Mouse (Mus musculus): Measurements from ENCODE around the gene Ikzf1. TPM values are rescaled to one million over a fixed set of nuclear protein-coding genes. Genes with fewer than 3 reads are reported as not detected.

Ikzf1 gene
- polyA plus RNA-seq, 1 experiment from 2014 or later: 1.9 TPM

DNA sequence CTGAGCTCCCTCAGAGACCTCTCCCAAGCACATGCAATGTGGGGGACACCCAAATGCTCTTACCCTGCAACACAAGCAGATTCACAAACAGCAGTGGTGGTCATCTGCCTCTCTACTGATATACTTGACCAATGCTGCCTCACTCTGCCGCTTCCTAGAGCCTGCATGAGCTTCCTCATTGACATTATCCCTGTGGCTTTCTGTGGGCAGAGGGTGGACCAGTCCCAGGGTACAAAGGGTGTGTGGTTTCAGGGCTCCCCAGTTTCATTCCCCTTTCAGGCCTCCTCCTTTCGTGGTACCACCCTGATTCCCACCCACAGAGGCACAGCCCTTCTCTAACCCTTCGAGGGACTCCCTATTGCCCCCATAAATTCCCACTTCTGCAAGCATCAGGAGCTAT is 92.4 kb downstream of the Ikzf1 start:
- H3K36me3 ChIP-seq (replicated peaks): no peaks in the 10 kb centered on the region
- no peak for ATAC-seq (replicated peaks)
- H3K9me3 ChIP-seq: no peaks in the 10 kb centered on the region
- H3K4me2 ChIP-seq: no peak overlapping the region
- no peak overlapping the region for H3K4me3 ChIP-seq
- H3K27ac ChIP-seq: no peak overlapping the region
- 81% methylated on average over 3 of the region's 3 CpGs for WGBS
- no peak overlapping the region for H3K9ac ChIP-seq
- no peaks in the 10 kb centered on the region for H3K4me1 ChIP-seq
- H3K27me3 ChIP-seq (replicated peaks): no peaks in the 10 kb centered on the region

DNA sequence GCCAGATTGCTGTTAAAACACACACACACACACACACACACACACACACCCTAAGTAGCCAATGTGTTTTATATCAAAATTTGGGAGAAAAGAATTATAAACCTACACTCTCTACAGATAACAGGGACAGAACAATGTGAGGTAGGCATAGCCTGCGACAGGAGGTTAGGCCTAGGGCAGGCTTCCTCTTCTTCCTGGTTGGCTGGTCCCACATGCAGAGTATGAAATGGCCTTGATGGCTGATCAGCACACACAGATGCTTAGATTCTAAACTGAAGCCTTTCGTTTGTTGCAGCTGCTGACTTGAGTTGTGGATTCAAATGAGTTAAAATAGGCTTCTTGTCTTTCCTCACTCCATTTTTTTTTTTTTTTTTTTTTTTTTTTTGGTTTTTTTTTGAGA is 93.0 kb downstream of the Ikzf1 start:
- no peak overlapping the region for H3K9ac ChIP-seq
- H3K4me1 ChIP-seq: no peaks in the 10 kb centered on the region
- no peak overlapping the region for H3K27ac ChIP-seq
- no peaks in the 10 kb centered on the region for H3K27me3 ChIP-seq (replicated peaks)
- no peak for ATAC-seq (replicated peaks)
- no peaks in the 10 kb centered on the region for H3K9me3 ChIP-seq
- no peak overlapping the region for H3K4me3 ChIP-seq
- no peak overlapping the region for H3K4me2 ChIP-seq
- WGBS: 87% methylated on average over 2 of the region's 2 CpGs
- H3K36me3 ChIP-seq (replicated peaks): no peaks in the 10 kb centered on the region

DNA sequence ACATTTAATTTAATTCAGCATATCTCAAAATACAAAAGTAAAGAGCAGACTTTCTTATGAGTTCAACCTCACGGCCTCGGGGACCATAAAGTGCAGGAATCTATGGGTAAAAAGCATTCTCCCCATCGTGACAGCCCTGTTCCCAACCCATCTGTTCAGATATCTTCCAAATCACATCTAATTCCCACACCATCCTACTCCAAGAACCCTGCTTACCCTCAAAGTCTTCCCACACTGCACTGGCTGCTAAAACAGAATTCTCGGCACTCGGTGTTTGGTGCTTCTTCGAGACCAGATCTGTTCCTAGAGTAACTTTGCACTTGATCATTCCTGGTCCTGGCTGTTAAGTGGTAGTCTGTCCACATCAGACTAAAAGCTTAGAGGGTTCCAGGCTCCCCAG is 93.5 kb downstream of the Ikzf1 start:
- H3K27me3 ChIP-seq (replicated peaks): no peaks in the 10 kb centered on the region
- H3K4me1 ChIP-seq: no peaks in the 10 kb centered on the region
- ATAC-seq (replicated peaks): no peak
- no peak overlapping the region for H3K4me2 ChIP-seq
- no peak overlapping the region for H3K9ac ChIP-seq
- no peak overlapping the region for H3K4me3 ChIP-seq
- no peaks in the 10 kb centered on the region for H3K9me3 ChIP-seq
- no peaks in the 10 kb centered on the region for H3K36me3 ChIP-seq (replicated peaks)
- WGBS: 96% methylated on average over 6 of the region's 6 CpGs
- H3K27ac ChIP-seq: no peak overlapping the region

DNA sequence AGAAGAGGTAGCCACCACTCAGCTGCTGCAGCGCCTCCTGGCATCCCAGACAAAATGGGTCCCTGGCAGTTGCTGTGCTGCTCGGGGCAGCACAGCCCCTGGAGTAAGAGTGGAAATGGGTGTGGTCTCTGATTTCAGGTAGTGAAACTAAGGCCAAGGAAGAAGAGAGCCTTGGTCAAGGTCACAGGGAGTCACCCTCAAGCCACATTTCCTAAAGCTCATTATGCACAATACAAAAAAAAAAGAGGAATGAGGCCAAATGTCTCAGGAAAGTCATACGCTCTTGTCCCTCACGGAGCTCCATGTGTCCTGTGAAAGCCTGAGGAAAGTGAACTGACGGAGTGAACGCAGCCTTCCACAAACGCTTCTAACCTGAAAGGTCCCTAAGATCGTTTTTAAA is 96.9 kb downstream of the Ikzf1 start:
- WGBS: 87% methylated on average over 8 of the region's 8 CpGs
- no peaks in the 10 kb centered on the region for H3K9me3 ChIP-seq
- ATAC-seq (replicated peaks): no peak
- no peak overlapping the region for H3K4me3 ChIP-seq
- no peak overlapping the region for H3K27ac ChIP-seq
- no peaks in the 10 kb centered on the region for H3K36me3 ChIP-seq (replicated peaks)
- H3K4me1 ChIP-seq: no peaks in the 10 kb centered on the region
- no peaks in the 10 kb centered on the region for H3K27me3 ChIP-seq (replicated peaks)
- H3K9ac ChIP-seq: no peak overlapping the region
- H3K4me2 ChIP-seq: no peak overlapping the region

DNA sequence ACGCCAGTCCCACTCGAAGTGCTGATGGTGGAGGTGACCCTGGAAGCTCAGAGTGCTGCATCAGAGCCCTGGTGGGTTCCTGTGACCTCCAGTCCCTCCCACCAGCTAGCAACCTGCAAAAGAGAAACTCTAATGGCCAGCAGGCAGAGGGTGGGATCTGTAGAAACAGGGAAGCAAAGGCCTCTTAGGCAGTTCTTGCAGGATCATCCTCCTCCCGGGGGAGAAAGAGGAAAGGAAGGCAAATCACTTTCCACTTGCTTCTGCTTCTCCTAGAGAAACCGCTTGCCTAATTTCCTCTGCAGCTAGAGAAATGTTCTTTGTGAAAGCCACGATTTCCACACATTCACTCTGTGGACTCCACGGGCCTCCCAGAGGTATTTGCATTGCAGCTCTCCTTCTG is 100.7 kb downstream of the Ikzf1 start:
- Histone ChIP-seq H3K9ac (no peak overlapping the region), H3K4me3 (no peak overlapping the region), H3K4me1 (no peaks in the 10 kb centered on the region), H3K4me2 (no peak overlapping the region), H3K27me3 (replicated peaks) (no peaks in the 10 kb centered on the region), H3K27ac (no peak overlapping the region), H3K36me3 (replicated peaks) (no peaks in the 10 kb centered on the region), H3K9me3 (no peaks in the 10 kb centered on the region)
- WGBS: 71% methylated on average over 6 of the region's 6 CpGs
- ATAC-seq (replicated peaks): no peak

DNA sequence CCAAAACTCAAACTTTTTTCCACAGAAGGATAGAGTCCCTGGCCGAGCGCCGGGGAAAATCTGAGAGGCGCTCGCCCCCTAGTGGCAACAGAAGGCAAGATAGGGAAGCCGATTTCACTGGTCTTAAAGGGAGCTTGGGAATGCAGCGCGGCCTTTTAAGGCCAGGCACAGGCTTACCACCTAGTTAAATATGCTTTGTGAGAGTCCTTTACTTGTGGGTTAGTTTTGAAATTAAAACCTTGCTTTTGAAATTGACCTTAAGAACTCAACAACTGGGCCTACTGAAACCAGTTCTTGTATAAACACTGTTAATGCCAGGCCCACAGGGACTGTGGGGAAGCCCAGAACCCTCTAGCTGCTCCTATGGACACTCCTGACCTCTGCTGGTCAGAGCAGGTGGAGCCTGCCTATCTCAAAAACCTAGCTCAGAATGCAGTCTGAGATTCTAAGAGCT is 103.7 kb downstream of the Ikzf1 start:
- H3K4me2 ChIP-seq: peak overlapping the region; percentile 30; the same call in 1 of the 2 replicates
- H3K9ac ChIP-seq: no peak overlapping the region
- no peaks in the 10 kb centered on the region for H3K27me3 ChIP-seq (replicated peaks)
- no peak overlapping the region for H3K27ac ChIP-seq
- no peaks in the 10 kb centered on the region for H3K4me1 ChIP-seq
- H3K9me3 ChIP-seq: no peaks in the 10 kb centered on the region
- no peak overlapping the region for H3K4me3 ChIP-seq
- H3K36me3 ChIP-seq (replicated peaks): no peaks in the 10 kb centered on the region
- 0% methylated on average over 8 of the region's 8 CpGs for WGBS
- ATAC-seq (replicated peaks): peak; percentile 98

DNA sequence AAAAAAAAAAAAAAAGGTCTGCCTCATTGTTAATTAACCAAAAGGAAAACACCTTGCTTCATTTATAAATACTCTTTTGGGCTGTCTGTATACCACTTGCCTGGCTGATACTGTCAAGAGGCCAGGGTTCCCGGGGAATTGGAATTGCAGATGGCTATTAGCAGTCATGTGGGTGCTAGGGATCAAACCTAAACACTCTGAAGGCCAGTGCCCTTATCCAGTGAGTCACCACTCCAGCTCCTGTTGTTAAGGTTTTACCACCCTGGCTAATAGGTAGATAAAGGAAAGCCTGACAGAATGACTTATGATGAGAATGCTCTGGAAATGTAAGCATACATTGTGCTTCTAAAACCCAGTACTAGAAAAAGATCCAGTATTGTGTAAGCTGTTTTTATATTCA is 109.8 kb downstream of the Ikzf1 start:
- 98% methylated on average over 1 of the region's 1 CpGs for WGBS
- Histone ChIP-seq H3K36me3 (replicated peaks) (no peaks in the 10 kb centered on the region), H3K9me3 (no peaks in the 10 kb centered on the region), H3K4me2 (no peak overlapping the region), H3K9ac (no peak overlapping the region), H3K4me1 (no peaks in the 10 kb centered on the region), H3K4me3 (no peak overlapping the region), H3K27me3 (replicated peaks) (no peaks in the 10 kb centered on the region), H3K27ac (no peak overlapping the region)
- no peak for ATAC-seq (replicated peaks)

DNA sequence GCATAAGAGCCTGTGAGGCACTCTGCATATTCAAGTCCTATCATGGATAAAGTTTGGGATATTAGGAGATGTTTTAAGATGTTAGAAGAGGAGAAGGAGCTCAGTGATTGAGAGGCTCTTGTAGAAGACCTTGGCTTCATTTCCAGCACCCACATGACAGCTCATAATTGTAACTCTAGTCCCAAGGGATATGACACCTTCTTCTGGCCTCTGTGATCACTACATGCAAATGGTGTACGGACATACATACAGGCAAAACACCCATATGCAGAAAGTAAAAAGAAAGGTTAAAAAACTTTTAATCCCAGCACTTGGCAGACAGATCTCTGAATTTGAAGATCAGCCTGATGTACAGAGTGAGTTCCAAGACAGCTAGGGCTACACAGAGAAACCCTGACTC is 113.9 kb downstream of the Ikzf1 start:
- Histone ChIP-seq H3K9ac (no peak overlapping the region), H3K4me1 (no peaks in the 10 kb centered on the region), H3K36me3 (replicated peaks) (no peaks in the 10 kb centered on the region), H3K27me3 (replicated peaks) (no peaks in the 10 kb centered on the region), H3K9me3 (no peaks in the 10 kb centered on the region), H3K4me2 (no peak overlapping the region), H3K4me3 (no peak overlapping the region), H3K27ac (no peak overlapping the region)
- ATAC-seq (replicated peaks): no peak
- WGBS: 100% methylated on average over 1 of the region's 1 CpGs

DNA sequence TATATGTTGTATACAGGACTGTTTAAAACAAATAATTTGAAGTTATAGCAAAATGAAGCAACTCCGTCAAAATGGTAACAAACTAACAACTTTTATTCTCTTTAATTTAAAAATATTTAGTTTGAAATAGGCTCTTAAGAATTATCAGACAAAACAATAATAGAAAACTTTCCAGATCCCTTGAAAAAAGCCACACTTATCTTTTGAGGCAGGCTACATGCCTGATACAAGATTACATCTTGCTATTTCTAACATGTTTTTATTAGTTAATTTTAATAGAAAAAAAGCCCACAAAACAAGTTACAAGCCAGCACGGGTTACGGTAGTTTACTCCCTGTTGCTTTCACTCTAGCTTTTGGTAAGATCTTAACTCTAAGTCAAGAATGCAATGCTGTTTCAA is 115.5 kb downstream of the Ikzf1 start:
- Histone ChIP-seq H3K9ac (no peak overlapping the region), H3K4me1 (no peaks in the 10 kb centered on the region), H3K9me3 (no peaks in the 10 kb centered on the region), H3K27ac (no peak overlapping the region), H3K4me3 (no peak overlapping the region), H3K36me3 (replicated peaks) (no peaks in the 10 kb centered on the region), H3K4me2 (no peak overlapping the region), H3K27me3 (replicated peaks) (no peaks in the 10 kb centered on the region)
- 98% methylated on average over 3 of the region's 3 CpGs for WGBS
- ATAC-seq (replicated peaks): no peak

DNA sequence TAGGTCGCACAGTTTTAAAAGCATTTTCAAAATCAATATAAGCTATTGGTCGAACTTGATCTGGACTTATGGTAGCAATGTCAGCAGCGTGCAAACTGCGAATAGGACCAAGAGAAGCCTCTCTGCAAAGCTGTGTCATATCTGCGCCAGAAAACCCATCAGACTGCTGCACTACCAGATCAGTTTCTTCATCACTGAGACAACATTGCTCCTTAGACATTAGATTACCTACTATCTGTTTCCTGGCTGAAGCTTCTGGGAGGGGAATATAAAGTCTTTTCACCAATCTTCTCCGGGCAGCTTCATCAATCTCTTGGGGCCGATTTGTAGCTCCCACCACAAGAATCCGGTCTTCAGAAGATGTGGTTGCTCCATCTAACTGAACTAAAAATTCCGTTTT is 116.3 kb downstream of the Ikzf1 start:
- H3K9ac ChIP-seq: no peak overlapping the region
- no peak overlapping the region for H3K4me2 ChIP-seq
- no peak overlapping the region for H3K27ac ChIP-seq
- WGBS: 95% methylated on average over 9 of the region's 9 CpGs
- no peaks in the 10 kb centered on the region for H3K27me3 ChIP-seq (replicated peaks)
- H3K4me1 ChIP-seq: no peaks in the 10 kb centered on the region
- ATAC-seq (replicated peaks): no peak
- no peaks in the 10 kb centered on the region for H3K36me3 ChIP-seq (replicated peaks)
- H3K9me3 ChIP-seq: no peaks in the 10 kb centered on the region
- no peak overlapping the region for H3K4me3 ChIP-seq

DNA sequence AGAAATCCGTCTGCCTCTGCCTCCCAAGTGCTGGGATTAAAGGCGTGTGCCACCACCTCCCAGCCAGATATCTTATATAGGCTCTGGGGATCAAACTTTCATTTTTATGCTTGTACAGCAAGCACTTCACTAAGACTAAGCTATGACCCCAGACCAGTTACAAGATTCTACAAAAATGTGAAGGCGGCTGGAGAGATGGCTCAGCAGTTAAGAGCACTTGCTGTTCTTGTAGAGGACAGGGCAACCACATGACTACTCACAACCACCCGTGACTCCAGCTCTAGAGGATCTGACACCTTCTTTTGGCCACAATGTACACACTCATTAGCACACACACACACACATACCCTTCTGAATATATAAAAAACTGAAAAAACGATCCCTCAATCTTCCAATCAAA is 119.6 kb downstream of the Ikzf1 start:
- H3K9me3 ChIP-seq: no peaks in the 10 kb centered on the region
- H3K27ac ChIP-seq: no peak overlapping the region
- no peaks in the 10 kb centered on the region for H3K36me3 ChIP-seq (replicated peaks)
- peaks cover 5% of the 10 kb centered on the region for H3K4me1 ChIP-seq
- H3K4me2 ChIP-seq: no peak overlapping the region
- 90% methylated on average over 5 of the region's 5 CpGs for WGBS
- ATAC-seq (replicated peaks): no peak
- H3K27me3 ChIP-seq (replicated peaks): no peaks in the 10 kb centered on the region
- H3K9ac ChIP-seq: no peak overlapping the region
- H3K4me3 ChIP-seq: no peak overlapping the region

DNA sequence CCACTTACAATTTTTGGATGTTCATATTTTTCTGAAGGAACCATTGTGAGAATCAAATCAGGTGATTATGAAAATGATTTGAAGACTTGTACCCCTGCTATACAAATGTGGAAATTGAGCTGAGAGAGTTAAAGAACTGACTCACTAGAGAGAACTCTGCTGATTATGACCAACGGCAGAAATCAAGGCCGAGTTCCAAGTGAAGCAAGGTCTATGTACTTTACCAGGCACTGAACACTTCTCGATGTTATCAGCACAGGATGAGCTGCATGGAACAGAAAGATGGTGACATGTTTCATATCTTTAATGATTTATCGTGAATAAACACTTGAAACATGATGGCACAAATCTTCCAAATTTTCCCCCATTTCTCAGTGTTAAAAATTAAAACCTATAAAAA is 121.1 kb downstream of the Ikzf1 start:
- WGBS: 94% methylated on average over 4 of the region's 4 CpGs
- no peaks in the 10 kb centered on the region for H3K27me3 ChIP-seq (replicated peaks)
- H3K9me3 ChIP-seq: no peaks in the 10 kb centered on the region
- H3K4me3 ChIP-seq: no peak overlapping the region
- no peak overlapping the region for H3K4me2 ChIP-seq
- no peak overlapping the region for H3K9ac ChIP-seq
- H3K36me3 ChIP-seq (replicated peaks): no peaks in the 10 kb centered on the region
- no peak overlapping the region for H3K27ac ChIP-seq
- ATAC-seq (replicated peaks): no peak
- peaks cover 10% of the 10 kb centered on the region for H3K4me1 ChIP-seq

DNA sequence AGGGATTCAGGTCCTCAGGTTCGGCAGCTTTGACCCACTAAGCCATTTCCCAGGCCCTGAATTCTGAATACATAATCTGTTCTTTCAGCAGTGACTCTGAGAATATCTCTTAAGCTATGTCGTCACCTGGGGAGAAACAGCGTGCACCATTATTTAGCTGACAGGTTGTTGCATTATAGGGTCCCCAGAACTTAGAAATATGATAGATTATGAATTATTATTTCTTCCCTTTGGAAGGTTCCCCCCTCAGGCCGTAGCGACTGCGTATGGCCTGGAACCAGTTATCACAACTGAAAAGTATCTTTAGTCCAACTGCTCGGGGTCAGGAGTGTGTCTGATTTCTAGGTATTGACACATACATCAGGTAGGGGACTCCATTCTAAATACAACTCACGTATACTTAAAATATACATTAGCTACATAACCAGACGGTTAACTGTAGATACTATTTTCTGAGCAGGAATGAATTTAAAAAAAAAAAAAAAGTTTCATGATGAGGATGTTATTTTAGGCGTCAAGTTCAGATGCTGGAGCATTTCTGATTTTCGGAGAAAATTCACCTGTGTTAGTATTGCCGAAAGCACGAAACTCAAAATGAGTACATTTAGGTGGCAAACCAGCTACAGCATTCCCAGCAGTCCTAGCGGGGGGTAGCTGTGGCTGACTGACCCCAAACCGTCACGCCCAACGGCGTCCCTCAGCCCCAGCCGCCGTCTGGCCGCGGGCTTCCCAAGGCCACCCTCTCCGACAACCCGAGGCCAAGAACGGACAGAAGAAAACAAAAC is 123.4 kb downstream of the Ikzf1 start:
- ATAC-seq (replicated peaks): no peak
- peak overlapping the region; percentile 65 for H3K4me3 ChIP-seq
- H3K36me3 ChIP-seq (replicated peaks): no peaks in the 10 kb centered on the region
- no peaks in the 10 kb centered on the region for H3K27me3 ChIP-seq (replicated peaks)
- 11% methylated on average over 25 of the region's 25 CpGs for WGBS
- no peaks in the 10 kb centered on the region for H3K9me3 ChIP-seq
- H3K4me2 ChIP-seq: peak overlapping the region; percentile 77
- peaks cover 12% of the 10 kb centered on the region for H3K4me1 ChIP-seq
- H3K9ac ChIP-seq: peak overlapping the region; percentile 48; the same call in 1 of the 2 replicates
- no peak overlapping the region for H3K27ac ChIP-seq
